Mouse (Mus musculus): ENCODE results near the gene Olfr837.
"Not testable (repeated sequence)": the region's sequence is repeated elsewhere in the genome, so short reads cannot be mapped to it uniquely, and the experiment has no call there.

Gene Olfr837

DNA sequence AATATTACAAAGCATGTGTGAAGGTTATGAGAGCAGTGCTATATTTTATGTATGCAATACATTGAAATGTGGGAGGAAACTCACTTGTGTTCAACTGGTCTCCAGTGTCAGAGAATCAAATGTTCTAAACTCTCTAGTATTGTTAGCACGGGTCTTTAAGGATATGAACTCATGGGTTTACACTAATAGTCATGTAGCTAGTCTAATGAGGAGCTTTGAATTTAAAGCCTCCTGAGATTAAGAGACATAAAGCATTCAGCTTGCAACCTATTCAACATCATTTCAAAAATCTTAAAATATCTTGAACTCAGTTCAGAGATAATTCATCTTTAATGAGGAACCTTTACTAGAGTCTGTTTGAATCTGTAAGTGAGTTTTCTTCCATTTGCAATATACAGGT is at the start of gene Olfr837:
Gene Olfr837, plus strand, starts transcription at position 301 of the 400 bp plus-strand sequence.
- in situ Hi-C loops (cut with MseI, MboI): no loop called here

- in situ Hi-C loops (cut with MseI, MboI): not testable (repeated sequence)
Measured at GRCm38 (mm10) chr9:19092889-19093753, 43.0 kb upstream of the Olfr837 start.

DNA sequence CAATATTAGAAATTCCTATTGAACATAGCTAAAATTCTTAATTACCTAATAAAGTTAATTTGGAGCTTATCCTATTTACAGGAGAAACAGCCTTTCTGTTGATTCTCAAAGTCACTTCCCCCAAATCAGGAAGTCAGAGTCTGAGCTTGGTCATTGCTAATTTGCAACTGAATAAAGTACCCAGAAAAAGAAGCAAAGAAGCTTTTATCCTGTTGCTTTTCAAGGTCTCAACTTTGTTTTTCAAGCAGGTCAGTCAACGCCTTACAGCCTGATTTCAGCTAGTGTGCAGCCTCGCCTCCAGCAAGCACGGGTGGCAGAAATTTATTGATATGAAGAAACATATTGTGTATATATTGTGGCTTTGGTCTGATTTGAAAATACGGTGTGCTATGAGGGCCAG is 38.8 kb upstream of the Olfr837 start:
- in situ Hi-C loops (cut with MseI, MboI): no loop called here

DNA sequence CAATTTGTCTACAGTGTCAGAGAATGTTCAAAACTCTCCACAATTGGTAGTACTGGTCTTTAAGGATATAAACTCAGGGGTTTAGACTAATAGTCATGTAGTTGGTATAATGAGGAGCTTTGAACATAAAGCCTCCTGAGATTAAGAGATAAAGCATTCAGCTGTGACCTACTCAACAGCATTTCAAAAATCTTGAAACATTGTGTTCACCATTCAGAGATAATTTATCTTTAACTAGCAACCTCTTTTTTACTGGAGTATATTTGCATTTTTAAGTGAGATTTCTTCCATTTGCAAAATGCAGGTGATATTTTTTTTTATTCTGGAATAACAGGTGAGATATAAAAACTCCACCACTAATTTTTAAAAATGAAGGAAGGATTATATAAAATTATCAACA is 16.0 kb upstream of the Olfr837 start, which contains the start of gene Olfr836:
Gene Olfr836, plus strand, starts transcription at position 301 of the 400 bp plus-strand sequence.
- in situ Hi-C loops (cut with MseI, MboI): no loop called here

DNA sequence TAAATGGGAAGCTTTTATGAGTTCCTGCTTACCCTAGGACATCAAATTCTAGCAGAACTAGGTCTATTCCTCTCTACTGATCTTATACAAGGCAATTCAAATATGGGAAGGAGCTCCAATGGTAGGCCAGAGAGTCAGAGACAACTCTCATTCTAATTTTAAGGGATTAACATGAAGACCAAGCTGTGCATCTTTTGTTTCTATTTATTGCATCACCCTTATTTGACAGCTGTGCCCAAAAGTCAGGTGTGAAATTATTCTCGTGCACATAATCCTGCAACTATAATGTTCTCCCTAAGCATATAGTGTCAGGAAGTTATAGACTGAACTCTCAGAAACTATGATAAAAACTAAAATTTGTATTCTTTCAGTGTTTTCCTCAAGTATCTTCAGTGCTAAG is 41.1 kb downstream of the Olfr837 start, which contains the start of gene Olfr839-ps1:
Gene Olfr839-ps1, minus strand, starts transcription at position 101 of the 400 bp plus-strand sequence.
- in situ Hi-C loops (cut with MseI, MboI): no loop called here

All from mouse trophoblast stem cell (cell line).